Comparison of ENCODE assay signal across 8 mouse cellular contexts in genomic region chr12:112700522-112700921, GRCm38 (mm10). TPM values are rescaled to one million over a fixed set of nuclear protein-coding genes. Genes with fewer than 3 reads are reported as not detected.
A peak's percentile ranks its signal among the peaks of the same experiment; 100 is the strongest.
DNase-seq lines count a peak whose midpoint lies in the region; ATAC-seq and TF ChIP-seq lines count a peak whose summit lies in the region.

No protein-coding gene starts in this region.

- DNase-seq in heart, postnatal 0 days (ENCODE audit: low spot score): no peak
- DNase-seq in heart, postnatal 36 days: no peak
- DNase-seq in brain, embryonic 14.5 days (ENCODE audit: low read depth): peak; percentile 46
- peak; percentile 42 for DNase-seq in forebrain, embryonic 14.5 days (ENCODE audit: low spot score)
- DNase-seq in limb, embryonic 14.5 days (ENCODE audit: low spot score): peak; percentile 56
- DNase-seq in right cerebral cortex, postnatal 14 days: no peak
- no peak for DNase-seq in layer of hippocampus, adult 9-10 months (ENCODE audit: low spot score)
- no peak for DNase-seq in layer of hippocampus, adult 2 months (ENCODE audit: low spot score in 2 of 2)

- 0 out of 2 replicates have a peak, but pooled peaks cover 12% of the 10 kb centered on the region for H3K27me3 ChIP-seq in heart, postnatal 0 days (ENCODE audit: control insufficient read depth, insufficient read depth, low read length)
- H3K27me3 ChIP-seq in forebrain, embryonic 14.5 days (replicated peaks; ENCODE audit: control insufficient read depth, insufficient read depth, low read length): no peaks in the 10 kb centered on the region; the same call in 1 of the 2 replicates
- no peaks in the 10 kb centered on the region for H3K27me3 ChIP-seq in limb, embryonic 14.5 days (ENCODE audit: control insufficient read depth, insufficient read depth, low read length)

- intact Hi-C loops in heart, postnatal 36 days (cut with DNase I): loop anchor here (10.0 kb wide), 1 partner anchor 146 kb away; no protein-coding TSS in a partner anchor

- H3K4me1 ChIP-seq in heart, postnatal 0 days (ENCODE audit: control insufficient read depth, insufficient read depth): no peaks in the 10 kb centered on the region
- H3K4me1 ChIP-seq in forebrain, embryonic 14.5 days (ENCODE audit: control insufficient read depth, insufficient read depth, low read length): no peaks in the 10 kb centered on the region
- peaks cover 15% of the 10 kb centered on the region for H3K4me1 ChIP-seq in limb, embryonic 14.5 days (ENCODE audit: control insufficient read depth, insufficient read depth, low read length)

- no peaks in the 10 kb centered on the region for H3K36me3 ChIP-seq in heart, postnatal 0 days (replicated peaks; ENCODE audit: control insufficient read depth, insufficient read depth, low read length)
- H3K36me3 ChIP-seq in forebrain, embryonic 14.5 days (ENCODE audit: control insufficient read depth, insufficient read depth, low read length): no peaks in the 10 kb centered on the region
- no peaks in the 10 kb centered on the region for H3K36me3 ChIP-seq in limb, embryonic 14.5 days (ENCODE audit: control insufficient read depth, insufficient read depth, low read length)

- 5% methylated on average over 15 of the region's 15 CpGs for WGBS in heart, postnatal 0 days
- 21% methylated on average over 15 of the region's 15 CpGs for WGBS in forebrain, embryonic 14.5 days
- 6% methylated on average over 15 of the region's 15 CpGs for whole genome bisulfite sequencing in limb, embryonic 14.5 days

- ATAC-seq in heart, postnatal 0 days (ENCODE audit: insufficient read depth, low read depth): peak; percentile 36; the same call in 1 of the 2 replicates
- peak; percentile 42; the same call in 1 of the 2 replicates for ATAC-seq in forebrain, embryonic 14.5 days
- peak; percentile 77 for ATAC-seq in limb, embryonic 14.5 days (ENCODE audit: low FRiP score, low read depth)

- no peak overlapping the region for H3K9ac ChIP-seq in heart, postnatal 0 days (replicated peaks; ENCODE audit: low read depth, low read length)
- peak overlapping the region; percentile 32; the same call in 1 of the 2 replicates for H3K9ac ChIP-seq in forebrain, embryonic 14.5 days (ENCODE audit: low read length)
- peak overlapping the region; percentile 38; the same call in 1 of the 2 replicates for H3K9ac ChIP-seq in limb, embryonic 14.5 days (ENCODE audit: low read depth, low read length, severe bottlenecking)

- H3K4me2 ChIP-seq in heart, postnatal 0 days (ENCODE audit: low read depth, low read length): peak overlapping the region; percentile 35
- 0 out of 2 replicates have a peak overlapping the region, but pooled peaks have one; percentile 3 for H3K4me2 ChIP-seq in forebrain, embryonic 14.5 days (ENCODE audit: low read length)
- H3K4me2 ChIP-seq in limb, embryonic 14.5 days (replicated peaks; ENCODE audit: low read depth, low read length, severe bottlenecking): peak overlapping the region; percentile 28

- 0 out of 2 replicates have a peak overlapping the region, but pooled peaks have one; percentile 11 for H3K4me3 ChIP-seq in heart, postnatal 0 days (ENCODE audit: low read depth, low read length)
- no peak overlapping the region for H3K4me3 ChIP-seq in forebrain, embryonic 14.5 days (ENCODE audit: low read depth, low read length)
- peak overlapping the region; percentile 9; the same call in 1 of the 2 replicates for H3K4me3 ChIP-seq in limb, embryonic 14.5 days (replicated peaks; ENCODE audit: low read length)
- H3K4me3 ChIP-seq in layer of hippocampus, adult 2 months: no peak overlapping the region

- no peak for TF ChIP-seq EP300 in heart, postnatal 0 days (IDR thresholded peaks at IDR 0.05; ENCODE audit: low read depth)

- H3K27ac ChIP-seq in heart, postnatal 0 days (ENCODE audit: low read depth): no peak overlapping the region
- no peak overlapping the region; the same call in 1 of the 2 replicates for H3K27ac ChIP-seq in forebrain, embryonic 14.5 days (ENCODE audit: low read depth, low read length)
- no peak overlapping the region for H3K27ac ChIP-seq in limb, embryonic 14.5 days (replicated peaks; ENCODE audit: low read depth, low read length)
- H3K27ac ChIP-seq in layer of hippocampus, adult 2 months: no peak overlapping the region

- no peak for TF ChIP-seq POLR2A in brain, embryonic 14.5 days (IDR thresholded peaks at IDR 0.05; ENCODE audit: borderline replicate concordance, extremely low read depth, insufficient read depth, insufficient read length, poor library complexity, severe bottlenecking)
- no peak for TF ChIP-seq POLR2A in limb, embryonic 14.5 days (IDR thresholded peaks at IDR 0.05; ENCODE audit: borderline replicate concordance, extremely low read depth, insufficient read depth, insufficient read length)

- TF ChIP-seq CTCF in heart, postnatal 0 days (IDR thresholded peaks at IDR 0.05; ENCODE audit: low read depth): no peak
- no peak for TF ChIP-seq CTCF in brain, embryonic 14.5 days (IDR thresholded peaks at IDR 0.05; ENCODE audit: borderline replicate concordance, extremely low read depth, insufficient read depth, insufficient read length)
- TF ChIP-seq CTCF in layer of hippocampus, adult 2 months (conservative IDR thresholded peaks at IDR 0.05): no peak

- H3K9me3 ChIP-seq in heart, postnatal 0 days (replicated peaks; ENCODE audit: control insufficient read depth, low read length): no peaks in the 10 kb centered on the region
- H3K9me3 ChIP-seq in forebrain, embryonic 14.5 days (replicated peaks; ENCODE audit: control insufficient read depth, low read length): no peaks in the 10 kb centered on the region
- H3K9me3 ChIP-seq in limb, embryonic 14.5 days (ENCODE audit: control insufficient read depth, low read length): no peaks in the 10 kb centered on the region

RNA-seq across cellular contexts. Expression of gene Cep170b, which starts 19.7 kb away (rescaled TPM):
- total RNA-seq in heart, postnatal 0 days (2014; rRNA removed; ENCODE audit: low replicate concordance): 10.1 and 17.6 TPM in 2 replicates
- polyA plus RNA-seq in heart, postnatal 0 days (2015; fragmentation: Nextera tagmentation; extraction: Ambion mirVana): 1.8 and 2.4 TPM in 2 replicates
- 10 to 100 TPM in 1 of 2 experiments, 1 to 10 TPM in 1; 9.2 to 11.3 TPM for total RNA-seq in heart, postnatal 36 days (2021)
- polyA plus RNA-seq in brain, embryonic 14.5 days (2012; rRNA removed): 48.8 and 82.9 TPM in 2 replicates
- polyA plus RNA-seq in forebrain, embryonic 14.5 days (2014; fragmentation: Nextera tagmentation; extraction: Ambion mirVana): 10.3 and 15.7 TPM in 2 replicates
- polyA plus RNA-seq in limb, embryonic 14.5 days (2012; rRNA removed): 30.1 and 36.9 TPM in 2 replicates
- polyA plus RNA-seq in limb, embryonic 14.5 days (2014; fragmentation: Nextera tagmentation; extraction: Ambion mirVana): 21.3 and 23.6 TPM in 2 replicates
- total RNA-seq in layer of hippocampus, adult 2 months (2021): 100 to 1,000 TPM; 194 to 210 TPM

RNA-seq across cellular contexts. Expression of gene Zbtb42, which starts 21.9 kb away (rescaled TPM):
- total RNA-seq in heart, postnatal 0 days (2014; rRNA removed; ENCODE audit: low replicate concordance): 3.2 and 18.3 TPM in 2 replicates
- polyA plus RNA-seq in heart, postnatal 0 days (2015; fragmentation: Nextera tagmentation; extraction: Ambion mirVana): 4.6 TPM in 2 replicates
- total RNA-seq in heart, postnatal 36 days (2021): 1 to 10 TPM; 4.7 to 5.7 TPM
- polyA plus RNA-seq in brain, embryonic 14.5 days (2012; rRNA removed): 2.6 and 5.0 TPM in 2 replicates
- 1.0 and 1.8 TPM in 2 replicates for polyA plus RNA-seq in forebrain, embryonic 14.5 days (2014; fragmentation: Nextera tagmentation; extraction: Ambion mirVana)
- polyA plus RNA-seq in limb, embryonic 14.5 days (2012; rRNA removed): 2.5 and 3.3 TPM in 2 replicates
- polyA plus RNA-seq in limb, embryonic 14.5 days (2014; fragmentation: Nextera tagmentation; extraction: Ambion mirVana): 1.9 and 2.5 TPM in 2 replicates
- total RNA-seq in layer of hippocampus, adult 2 months (2021): under 1 TPM; 0.44 to 0.52 TPM

RNA-seq across cellular contexts. Expression of gene Akt1, which starts 25.8 kb away (rescaled TPM):
- 206 and 234 TPM in 2 replicates for total RNA-seq in heart, postnatal 0 days (2014; rRNA removed; ENCODE audit: low replicate concordance)
- 60.6 and 70.9 TPM in 2 replicates for polyA plus RNA-seq in heart, postnatal 0 days (2015; fragmentation: Nextera tagmentation; extraction: Ambion mirVana)
- total RNA-seq in heart, postnatal 36 days (2021): 100 to 1,000 TPM; 184 to 212 TPM
- 303 and 319 TPM in 2 replicates for polyA plus RNA-seq in brain, embryonic 14.5 days (2012; rRNA removed)
- 61.7 and 65.4 TPM in 2 replicates for polyA plus RNA-seq in forebrain, embryonic 14.5 days (2014; fragmentation: Nextera tagmentation; extraction: Ambion mirVana)
- polyA plus RNA-seq in limb, embryonic 14.5 days (2012; rRNA removed): 305 and 332 TPM in 2 replicates
- 148 and 181 TPM in 2 replicates for polyA plus RNA-seq in limb, embryonic 14.5 days (2014; fragmentation: Nextera tagmentation; extraction: Ambion mirVana)
- total RNA-seq in layer of hippocampus, adult 2 months (2021): 100 to 1,000 TPM; 152 to 160 TPM

RNA-seq across cellular contexts. Expression of gene Siva1, which starts 56.0 kb away (rescaled TPM):
- 92.0 and 107 TPM in 2 replicates for total RNA-seq in heart, postnatal 0 days (2014; rRNA removed; ENCODE audit: low replicate concordance)
- polyA plus RNA-seq in heart, postnatal 0 days (2015; fragmentation: Nextera tagmentation; extraction: Ambion mirVana): 62.2 and 71.1 TPM in 2 replicates
- 10 to 100 TPM; 29.4 to 31.0 TPM for total RNA-seq in heart, postnatal 36 days (2021)
- 57.4 and 98.6 TPM in 2 replicates for polyA plus RNA-seq in brain, embryonic 14.5 days (2012; rRNA removed)
- 94.1 and 155 TPM in 2 replicates for polyA plus RNA-seq in forebrain, embryonic 14.5 days (2014; fragmentation: Nextera tagmentation; extraction: Ambion mirVana)
- polyA plus RNA-seq in limb, embryonic 14.5 days (2012; rRNA removed): 179 and 184 TPM in 2 replicates
- 282 and 284 TPM in 2 replicates for polyA plus RNA-seq in limb, embryonic 14.5 days (2014; fragmentation: Nextera tagmentation; extraction: Ambion mirVana)
- total RNA-seq in layer of hippocampus, adult 2 months (2021): 10 to 100 TPM; 19.6 to 20.1 TPM

RNA-seq across cellular contexts. Expression of gene Pld4, which starts 59.9 kb away (rescaled TPM):
- total RNA-seq in heart, postnatal 0 days (2014; rRNA removed; ENCODE audit: low replicate concordance): 6.8 and 7.2 TPM in 2 replicates
- 3.4 and 4.7 TPM in 2 replicates for polyA plus RNA-seq in heart, postnatal 0 days (2015; fragmentation: Nextera tagmentation; extraction: Ambion mirVana)
- total RNA-seq in heart, postnatal 36 days (2021): 1 to 10 TPM; 6.1 to 8.9 TPM
- 6.5 and 6.8 TPM in 2 replicates for polyA plus RNA-seq in brain, embryonic 14.5 days (2012; rRNA removed)
- 5.9 and 7.0 TPM in 2 replicates for polyA plus RNA-seq in forebrain, embryonic 14.5 days (2014; fragmentation: Nextera tagmentation; extraction: Ambion mirVana)
- 15.7 and 16.9 TPM in 2 replicates for polyA plus RNA-seq in limb, embryonic 14.5 days (2012; rRNA removed)
- polyA plus RNA-seq in limb, embryonic 14.5 days (2014; fragmentation: Nextera tagmentation; extraction: Ambion mirVana): 13.4 and 14.0 TPM in 2 replicates
- 1 to 10 TPM; 8.6 to 9.7 TPM for total RNA-seq in layer of hippocampus, adult 2 months (2021)

Comparison
In these comparisons a context has a peak if more than half of its experiments do, and no peak if none do; other contexts are left out.
1. DNase-seq: peak in brain, embryonic 14.5 days (single experiment), forebrain, embryonic 14.5 days (single experiment) and limb, embryonic 14.5 days (single experiment); none in heart, postnatal 0 days (single experiment), heart, postnatal 36 days (0 of 2), right cerebral cortex, postnatal 14 days (single experiment), layer of hippocampus, adult 9-10 months (single experiment) and layer of hippocampus, adult 2 months (0 of 2).
2. H3K4me3 ChIP-seq: peak in heart, postnatal 0 days (single experiment) and limb, embryonic 14.5 days (single experiment); none in forebrain, embryonic 14.5 days (single experiment) and layer of hippocampus, adult 2 months (single experiment).
3. Peak in every context shown above with its lines, with median percentiles within 50 percentile points of each other: ATAC-seq and H3K4me2 ChIP-seq.